Mouse (Mus musculus) layer of hippocampus, adult 11-12 months (tissue): ENCODE data around the gene Rhox4a.
"Not testable (repeated sequence)": the region's sequence is repeated elsewhere in the genome, so short reads cannot be mapped to it uniquely, and the experiment has no call there.

Experiments used
- DNase-seq: peaks from one replicate; pipeline ENCODE4 v3.0.0; 2022; ENCODE audit warnings: low spot score

Gene Rhox4a

GRCm38 (mm10) chrX:37265038-37265437 is at the start of gene Rhox4a:
Rhox4a (plus strand) TSS chrX:37265338.
- not testable (repeated sequence) for DNase-seq

DNA sequence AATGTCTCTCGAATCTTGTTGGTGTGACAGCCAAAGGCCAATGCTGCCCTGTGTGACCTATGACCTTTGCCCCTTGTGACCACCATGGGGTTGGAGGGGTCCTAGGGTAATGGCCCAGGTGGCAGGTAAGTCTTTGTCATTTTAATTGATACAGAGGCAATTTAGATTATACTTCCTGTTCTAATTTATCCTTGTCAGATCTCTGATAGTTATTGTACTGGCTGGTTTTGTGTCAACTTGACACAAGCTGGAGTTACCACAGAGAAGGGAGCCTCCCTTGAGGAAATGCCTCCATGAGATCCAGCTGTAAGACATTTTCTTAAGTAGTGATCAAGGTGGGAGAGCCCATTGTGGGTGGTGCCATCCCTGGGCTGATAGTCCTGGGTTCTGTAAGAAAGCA is 43.0 kb upstream of the Rhox4a start, which contains the start of gene Rhox1:
TSS of gene Rhox1 (minus strand) at position 101 of the 400 bp plus-strand sequence.
- DNase-seq, result not testable (repeated sequence)

GRCm38 (mm10) chrX:37244676-37245075 is 20.5 kb upstream of the Rhox4a start, which contains the start of gene Rhox2a:
Rhox2a (plus strand) TSS chrX:37244976.
- DNase-seq, result not testable (repeated sequence)

- not testable (repeated sequence) for DNase-seq
Measured at GRCm38 (mm10) chrX:37249619-37250018, 15.5 kb upstream of the Rhox4a start, which contains the start of gene Rhox3a. Rhox3a (plus strand) TSS chrX:37249919.
